Mouse (Mus musculus): ENCODE data around the gene Slc25a13. TPM values are rescaled to one million over a fixed set of nuclear protein-coding genes. Genes with fewer than 3 reads are reported as not detected.

The Slc25a13 gene
- total and polyA plus RNA-seq, 2 experiments from 2014 or later, result 3.4 to 3.5 TPM

DNA sequence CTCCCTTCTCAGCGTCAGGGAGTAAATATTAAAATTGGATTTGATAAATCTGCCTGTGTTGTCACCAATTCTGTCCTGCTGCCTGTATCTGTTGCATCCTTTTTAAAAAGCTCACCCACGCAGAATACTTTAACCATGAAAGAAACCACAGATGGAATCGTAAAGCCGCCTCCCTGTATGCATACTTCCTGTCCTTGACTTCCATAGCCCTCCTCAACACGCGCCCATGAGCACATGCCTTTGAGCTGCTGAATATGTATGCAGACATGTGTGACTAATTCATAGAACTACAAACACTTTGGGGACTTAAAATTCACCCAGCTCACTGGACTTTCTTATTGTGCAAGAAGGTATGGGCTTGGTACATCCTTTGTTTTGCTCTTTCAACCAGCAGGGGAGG, 219.4 kb downstream of the Slc25a13 start:
- WGBS, result 45% methylated on average over 6 of the region's 6 CpGs

DNA sequence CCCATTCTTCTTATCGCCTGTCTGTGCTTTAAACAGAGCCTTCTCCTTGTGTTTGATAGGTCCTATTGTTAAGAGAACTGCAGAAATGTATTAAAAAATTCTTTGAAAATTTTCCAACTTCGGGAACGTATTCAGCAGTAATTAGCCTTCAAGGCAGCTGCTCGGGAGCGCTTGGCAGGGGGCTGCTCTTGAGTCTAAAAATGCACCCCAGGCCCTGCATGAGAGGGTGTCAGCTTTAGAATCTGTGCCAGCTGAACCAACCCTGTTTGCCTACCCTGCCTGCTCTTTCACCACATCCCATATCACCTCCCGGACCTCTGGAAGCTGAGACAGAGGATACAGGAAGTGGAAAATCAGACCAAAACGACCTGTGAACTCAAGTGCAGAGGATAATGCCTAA, 223.9 kb downstream of the Slc25a13 start:
- no peak overlapping the region for H3K9ac ChIP-seq (replicated peaks; ENCODE audit: low read length)
- no peaks in the 10 kb centered on the region for H3K36me3 ChIP-seq (ENCODE audit: insufficient read depth, low read length)
- peaks cover 5% of the 10 kb centered on the region; the same call in 1 of the 2 replicates for H3K4me1 ChIP-seq (ENCODE audit: insufficient read depth, low read length)
- no peaks in the 10 kb centered on the region for H3K9me3 ChIP-seq (ENCODE audit: low read length)
- H3K4me3 ChIP-seq (ENCODE audit: low read length), result no peak overlapping the region
- WGBS, result 31% methylated on average over 7 of the region's 7 CpGs
- DNase-seq (ENCODE audit: low spot score) (no peak), ATAC-seq (no peak)
- TF ChIP-seq CTCF (IDR thresholded peaks at IDR 0.05; ENCODE audit: low read depth), result no peak
- no peak overlapping the region for H3K27ac ChIP-seq
- H3K27me3 ChIP-seq (ENCODE audit: insufficient read depth, low read length), result no peaks in the 10 kb centered on the region
- H3K4me2 ChIP-seq (ENCODE audit: low read depth, low read length), result peak overlapping the region; percentile 50; the same call in 1 of the 2 replicates

More for the DNA sequence above, 219.4 kb downstream of the Slc25a13 start:
- Histone ChIP-seq H3K27me3 (ENCODE audit: insufficient read depth, low read length) (no peaks in the 10 kb centered on the region), H3K27ac (no peak overlapping the region), H3K9me3 (ENCODE audit: low read length) (no peaks in the 10 kb centered on the region), H3K36me3 (ENCODE audit: insufficient read depth, low read length) (no peaks in the 10 kb centered on the region), H3K4me1 (ENCODE audit: insufficient read depth, low read length) (no peaks in the 10 kb centered on the region), H3K9ac (replicated peaks; ENCODE audit: low read length) (no peak overlapping the region), H3K4me2 (ENCODE audit: low read depth, low read length) (no peak overlapping the region), H3K4me3 (ENCODE audit: low read length) (no peak overlapping the region)
- ATAC-seq (no peak), DNase-seq (ENCODE audit: low spot score) (no peak)
- no peak for TF ChIP-seq CTCF (IDR thresholded peaks at IDR 0.05; ENCODE audit: low read depth)

DNA sequence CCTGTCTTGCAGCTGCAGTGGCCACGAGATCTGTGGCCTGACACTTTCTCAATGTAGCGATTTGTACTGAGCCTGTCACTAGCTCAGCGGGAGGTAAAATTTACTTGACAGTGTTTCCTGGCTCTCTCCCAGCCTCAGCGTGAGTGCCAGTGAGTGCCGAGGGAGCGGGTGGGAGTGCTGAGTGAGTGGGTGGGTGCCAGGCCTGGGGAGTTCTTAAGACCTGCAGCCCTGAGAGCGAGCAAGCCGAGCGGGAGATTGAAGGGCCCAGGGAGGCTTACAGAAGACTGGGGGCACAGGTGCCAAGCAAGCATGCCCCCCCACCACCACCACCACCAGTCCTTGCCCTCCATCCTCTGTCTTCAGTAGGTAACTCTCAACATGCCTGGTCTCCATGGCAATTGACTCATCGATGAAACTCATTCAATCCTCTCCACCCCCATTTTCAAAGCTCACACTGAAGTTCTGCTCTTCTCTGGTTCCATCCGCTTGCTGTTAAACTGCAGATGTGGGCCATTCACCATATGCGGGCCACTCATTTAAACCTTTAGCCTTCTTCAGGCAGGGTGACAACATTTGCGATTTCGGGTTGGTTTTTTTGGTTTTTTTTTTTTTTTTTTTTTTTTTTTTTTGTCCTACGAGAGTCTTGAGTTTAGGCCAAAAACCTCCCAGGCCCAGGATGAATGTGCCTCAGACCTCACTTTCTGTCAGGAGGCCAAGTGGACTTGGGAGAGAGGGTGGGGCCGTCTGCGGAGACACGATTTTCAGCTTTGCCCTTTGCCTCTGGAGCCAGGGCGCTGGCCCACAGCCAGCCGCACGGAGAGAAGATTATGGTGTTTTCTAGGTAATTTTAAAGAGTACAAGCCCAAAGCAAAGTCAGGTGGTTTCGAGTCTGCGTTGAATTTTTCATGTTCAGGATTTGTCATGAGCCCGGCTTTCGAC, 224.9 kb downstream of the Slc25a13 start:
- TF ChIP-seq CTCF (IDR thresholded peaks at IDR 0.05; ENCODE audit: low read depth), result no peak
- peak; percentile 75; the same call in 1 of the 2 replicates for ATAC-seq
- no peaks in the 10 kb centered on the region for H3K36me3 ChIP-seq (ENCODE audit: insufficient read depth, low read length)
- no peak overlapping the region; the same call in 1 of the 2 replicates for H3K9ac ChIP-seq (replicated peaks; ENCODE audit: low read length)
- H3K4me1 ChIP-seq (ENCODE audit: insufficient read depth, low read length), result peaks cover 5% of the 10 kb centered on the region; the same call in 1 of the 2 replicates
- H3K4me3 ChIP-seq (ENCODE audit: low read length), result peak overlapping the region; percentile 3; the same call in 1 of the 2 replicates
- 27% methylated on average over 25 of the region's 25 CpGs for WGBS
- no peaks in the 10 kb centered on the region for H3K9me3 ChIP-seq (ENCODE audit: low read length)
- DNase-seq (ENCODE audit: low spot score), result peak; percentile 81
- no peak overlapping the region for H3K27ac ChIP-seq
- H3K27me3 ChIP-seq (ENCODE audit: insufficient read depth, low read length), result no peaks in the 10 kb centered on the region
- H3K4me2 ChIP-seq (ENCODE audit: low read depth, low read length), result peak overlapping the region; percentile 50

DNA sequence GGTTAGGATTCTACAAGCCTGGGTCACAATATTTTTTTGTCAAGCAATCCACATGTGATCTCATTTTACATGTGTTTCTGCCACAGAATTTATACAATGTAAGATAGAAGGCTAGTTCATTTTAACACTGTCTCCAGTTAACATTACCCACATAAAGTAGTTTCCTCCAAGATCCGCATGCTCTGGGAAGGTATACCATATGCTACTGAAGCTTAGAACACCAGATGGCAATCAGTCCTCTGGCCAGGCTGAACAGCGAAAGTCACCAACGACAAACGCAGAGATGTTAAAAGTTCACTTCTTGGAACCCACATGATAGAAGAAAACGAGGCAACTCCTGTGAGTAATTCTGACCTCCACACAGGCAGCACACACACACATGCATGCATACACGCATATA, 225.7 kb downstream of the Slc25a13 start:
- DNase-seq (ENCODE audit: low spot score) (no peak), ATAC-seq (no peak)
- Histone ChIP-seq H3K4me3 (ENCODE audit: low read length) (no peak overlapping the region), H3K36me3 (ENCODE audit: insufficient read depth, low read length) (no peaks in the 10 kb centered on the region), H3K27ac (no peak overlapping the region), H3K4me1 (ENCODE audit: insufficient read depth, low read length) (peaks cover 5% of the 10 kb centered on the region; the same call in 1 of the 2 replicates), H3K9ac (replicated peaks; ENCODE audit: low read length) (no peak overlapping the region), H3K27me3 (ENCODE audit: insufficient read depth, low read length) (no peaks in the 10 kb centered on the region), H3K4me2 (ENCODE audit: low read depth, low read length) (peak overlapping the region; percentile 50; the same call in 1 of the 2 replicates), H3K9me3 (ENCODE audit: low read length) (no peaks in the 10 kb centered on the region)
- WGBS, result 44% methylated on average over 6 of the region's 6 CpGs
- no peak for TF ChIP-seq CTCF (IDR thresholded peaks at IDR 0.05; ENCODE audit: low read depth)
